Mouse (Mus musculus) macrophage (primary cell): Measurements from ENCODE around the gene Ddi1. TPM values are rescaled to one million over a fixed set of nuclear protein-coding genes. Genes with fewer than 3 reads are reported as not detected.

Experiments
- H3K27ac ChIP-seq: fragments of 350-480 bp; formaldehyde crosslinking; 2 replicates; pipeline ENCODE4 v1.9.0; 2021
- H3K36me3 ChIP-seq: fragments of 350-480 bp; formaldehyde crosslinking; 2 replicates; pipeline ENCODE4 v1.9.0; 2021; ENCODE audit errors: inconsistent target
- H3K4me3 ChIP-seq: fragments of 350-480 bp; formaldehyde crosslinking; 2 replicates; pipeline ENCODE4 v1.9.0; 2021; ENCODE audit errors: inconsistent target
- H3K79me2 ChIP-seq: fragments of 350-480 bp; formaldehyde crosslinking; 2 replicates; pipeline ENCODE4 v1.9.0; 2021; ENCODE audit errors: inconsistent target
- WGBS: methylation state at CpG from one replicate; pipeline ENCODE4 v1.1.7; 2026; ENCODE audit warnings: inconsistent platforms; ENCODE audit not compliant: missing documents; 5-methylcytosine and 5-hydroxymethylcytosine counted together
- polyA plus RNA-seq: library from polyadenylated mRNA; stranded (reverse); fragments of 250-400 nt; gene quantifications from 3 replicates; pipeline ENCODE4 v1.2.4, GENCODE M21; 2018; ENCODE audit warnings: inconsistent platforms

Gene Ddi1
- polyA plus RNA-seq, 1 experiment from 2014 or later: not detected

DNA sequence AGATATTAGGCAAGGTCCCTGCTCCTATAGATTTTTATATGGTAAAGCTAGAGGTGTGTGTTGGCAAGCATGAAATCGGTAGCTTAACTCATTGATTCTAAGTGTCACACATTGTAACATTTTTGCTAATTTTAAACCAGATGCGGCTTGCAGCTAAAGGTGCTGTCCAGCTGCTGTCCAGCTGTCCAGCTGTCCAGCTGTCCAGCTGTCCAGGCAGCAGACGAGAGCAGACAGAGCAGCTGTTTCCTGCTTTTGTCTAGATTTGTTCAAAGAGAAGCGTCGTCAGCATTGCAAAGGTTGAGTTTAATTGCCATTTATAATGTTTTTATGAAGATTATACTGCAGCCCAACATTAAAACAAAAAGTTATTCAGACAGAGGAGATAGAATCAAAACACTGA is 56.8 kb downstream of the Ddi1 start:
- H3K27ac ChIP-seq: no peak overlapping the region
- whole genome bisulfite sequencing: 84% methylated on average over 5 of the region's 5 CpGs

More for the DNA sequence above, 56.8 kb downstream of the Ddi1 start:
- H3K36me3 ChIP-seq: no peaks in the 10 kb centered on the region
- H3K4me3 ChIP-seq: no peak overlapping the region
- no peaks in the 10 kb centered on the region for H3K79me2 ChIP-seq

Other genes with a start within 250 kb of the Ddi1 start
- not detected in 3 replicates for gene Pdgfd, start 101.3 kb downstream of the Ddi1 start, polyA plus RNA-seq